Mouse (Mus musculus): Measurements from ENCODE around the gene Dis3l. TPM values are rescaled to one million over a fixed set of nuclear protein-coding genes. Genes with fewer than 3 reads are reported as not detected.

Gene Dis3l
- total and polyA plus RNA-seq, 2 experiments from 2014 or later = 18.1 to 18.5 TPM

- DNase-seq (ENCODE audit: low spot score) = no peak
- no peaks in the 10 kb centered on the region for H3K4me1 ChIP-seq (ENCODE audit: insufficient read depth, low read length)
- H3K4me3 ChIP-seq (ENCODE audit: low read depth, low read length) = no peak overlapping the region
Measured at GRCm38 (mm10) chr9:64261023-64261422, 80.1 kb downstream of the Dis3l start.

GRCm38 (mm10) chr9:64259906-64260305 lies 81.2 kb downstream of the Dis3l start:
- DNase-seq (ENCODE audit: low spot score) (no peak), ATAC-seq (ENCODE audit: low FRiP score) (no peak)
- no peak for TF ChIP-seq CTCF (IDR thresholded peaks at IDR 0.05)
- no peak overlapping the region for H3K4me3 ChIP-seq (ENCODE audit: low read depth, low read length)
- H3K27me3 ChIP-seq (ENCODE audit: insufficient read depth, low read length) = no peaks in the 10 kb centered on the region
- H3K4me1 ChIP-seq (ENCODE audit: insufficient read depth, low read length) = no peaks in the 10 kb centered on the region
- H3K9me3 ChIP-seq (ENCODE audit: low read length) = no peaks in the 10 kb centered on the region
- no peaks in the 10 kb centered on the region for H3K36me3 ChIP-seq (ENCODE audit: insufficient read depth, low read length)
- H3K27ac ChIP-seq (ENCODE audit: low read depth, low read length) = no peak overlapping the region
- 95% methylated on average over 5 of the region's 5 CpGs for WGBS
- no peak overlapping the region for H3K4me2 ChIP-seq (ENCODE audit: low read depth, low read length, poor library complexity, severe bottlenecking)
- no peak overlapping the region for H3K9ac ChIP-seq (replicated peaks; ENCODE audit: low read length, poor library complexity, severe bottlenecking)

More at GRCm38 (mm10) chr9:64261023-64261422, 80.1 kb downstream of the Dis3l start:
- no peak for TF ChIP-seq CTCF (IDR thresholded peaks at IDR 0.05)
- Histone ChIP-seq H3K9ac (replicated peaks; ENCODE audit: low read length, poor library complexity, severe bottlenecking) (no peak overlapping the region), H3K36me3 (ENCODE audit: insufficient read depth, low read length) (no peaks in the 10 kb centered on the region), H3K27me3 (ENCODE audit: insufficient read depth, low read length) (no peaks in the 10 kb centered on the region), H3K9me3 (ENCODE audit: low read length) (no peaks in the 10 kb centered on the region), H3K27ac (ENCODE audit: low read depth, low read length) (no peak overlapping the region), H3K4me2 (ENCODE audit: low read depth, low read length, poor library complexity, severe bottlenecking) (no peak overlapping the region)
- ATAC-seq (ENCODE audit: low FRiP score) = no peak
- 87% methylated on average over 4 of the region's 4 CpGs for WGBS

Other genes starting within 250 kb of the Dis3l start
- not detected in 2 replicates for gene Lctl, start 224.1 kb downstream of the Dis3l start, total RNA-seq (2014; rRNA removed)
- gene Lctl, start 224.1 kb downstream of the Dis3l start, polyA plus RNA-seq (2015; fragmentation: Nextera tagmentation; extraction: Ambion mirVana) = not detected in 2 replicates
- 7.7 and 12.0 TPM in 2 replicates for gene Zwilch, start 168.2 kb downstream of the Dis3l start, total RNA-seq (2014; rRNA removed)
- 2.0 and 2.5 TPM in 2 replicates for gene Zwilch, start 168.2 kb downstream of the Dis3l start, polyA plus RNA-seq (2015; fragmentation: Nextera tagmentation; extraction: Ambion mirVana)
- gene Rpl4, start 167.9 kb downstream of the Dis3l start, total RNA-seq (2014; rRNA removed) = 541 and 706 TPM in 2 replicates
- gene Rpl4, start 167.9 kb downstream of the Dis3l start, polyA plus RNA-seq (2015; fragmentation: Nextera tagmentation; extraction: Ambion mirVana) = 597 and 607 TPM in 2 replicates
- 6.3 and 7.0 TPM in 2 replicates for gene Snapc5, start 162.0 kb downstream of the Dis3l start, total RNA-seq (2014; rRNA removed)
- gene Snapc5, start 162.0 kb downstream of the Dis3l start, polyA plus RNA-seq (2015; fragmentation: Nextera tagmentation; extraction: Ambion mirVana) = 24.4 and 25.9 TPM in 2 replicates
- 0.61 and 0.66 TPM in 2 replicates for gene Uchl4, start 106.1 kb downstream of the Dis3l start, total RNA-seq (2014; rRNA removed)
- gene Uchl4, start 106.1 kb downstream of the Dis3l start, polyA plus RNA-seq (2015; fragmentation: Nextera tagmentation; extraction: Ambion mirVana) = 1.2 and 2.4 TPM in 2 replicates
- gene Map2k1, start 87.7 kb downstream of the Dis3l start, total RNA-seq (2014; rRNA removed) = 86.9 and 87.4 TPM in 2 replicates
- 70.6 and 74.6 TPM in 2 replicates for gene Map2k1, start 87.7 kb downstream of the Dis3l start, polyA plus RNA-seq (2015; fragmentation: Nextera tagmentation; extraction: Ambion mirVana)
- 47.4 and 58.1 TPM in 2 replicates for gene Tipin, start 59.7 kb downstream of the Dis3l start, total RNA-seq (2014; rRNA removed)
- gene Tipin, start 59.7 kb downstream of the Dis3l start, polyA plus RNA-seq (2015; fragmentation: Nextera tagmentation; extraction: Ambion mirVana) = 71.1 and 73.2 TPM in 2 replicates
- 35.1 and 41.8 TPM in 2 replicates for gene Megf11, start 44.3 kb upstream of the Dis3l start, total RNA-seq (2014; rRNA removed)
- gene Megf11, start 44.3 kb upstream of the Dis3l start, polyA plus RNA-seq (2015; fragmentation: Nextera tagmentation; extraction: Ambion mirVana) = 17.7 and 18.1 TPM in 2 replicates